Mouse (Mus musculus): ENCODE results near the gene Cerk.
"Not testable (repeated sequence)": the region's sequence is repeated elsewhere in the genome, so short reads cannot be mapped to it uniquely, and the experiment has no call there.

Gene Cerk

DNA sequence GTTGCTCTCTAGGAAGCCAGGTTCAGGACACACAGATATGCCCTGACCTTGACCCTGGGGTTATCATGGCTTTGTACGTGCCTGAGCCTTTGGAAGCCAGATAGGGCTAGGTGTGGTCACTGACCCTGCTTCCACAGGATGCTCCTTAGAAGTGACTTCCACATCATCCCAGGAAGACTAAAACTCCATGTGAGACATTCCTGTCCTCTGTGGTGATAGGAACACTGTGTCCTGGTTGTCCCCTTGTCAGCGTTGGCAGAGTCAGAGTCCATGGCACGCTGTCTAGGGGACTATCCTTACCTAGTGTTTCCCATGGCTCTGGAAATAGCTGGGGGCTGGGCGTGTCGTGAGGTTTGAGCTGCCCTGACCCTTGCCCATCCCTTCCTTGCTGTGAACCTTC lies 69.5 kb downstream of the Cerk start:
- no peak for DNase-seq (ENCODE audit: inconsistent ontology term)

GRCm38 (mm10) chr15:86113342-86113710 lies 72.6 kb downstream of the Cerk start:
- DNase-seq (ENCODE audit: inconsistent ontology term), result peak; percentile 73

DNA sequence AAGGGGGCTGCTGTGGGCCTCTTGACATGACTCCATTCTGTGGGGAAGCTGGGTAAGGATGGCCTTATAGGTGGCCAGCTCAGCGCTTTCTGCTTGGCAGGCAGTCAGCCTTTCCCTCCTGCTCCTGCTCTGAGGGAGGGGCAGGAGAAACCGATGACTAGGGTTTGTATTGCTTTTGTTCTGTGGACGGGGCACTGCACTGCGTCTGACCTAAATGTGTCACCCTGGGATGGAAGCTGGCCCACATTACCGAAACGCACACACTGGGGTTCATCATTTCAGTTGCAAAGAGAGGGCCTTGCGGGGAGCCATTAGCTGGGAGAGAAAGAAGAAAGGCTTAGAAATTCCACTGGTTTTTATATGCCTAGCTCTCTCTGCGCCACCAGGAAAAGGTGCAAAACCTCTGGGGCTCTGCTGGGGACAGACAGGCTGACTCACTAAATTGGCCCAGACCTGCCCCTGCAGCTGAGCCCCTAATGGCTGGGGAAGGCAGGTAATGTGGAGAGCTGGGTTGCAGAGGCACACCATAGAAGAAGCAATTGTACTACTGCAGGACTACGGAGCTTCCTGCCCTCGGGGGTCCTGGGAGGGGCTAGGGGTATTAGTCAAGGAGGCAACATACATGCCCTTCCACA lies 73.1 kb downstream of the Cerk start:
- peak; percentile 90 for DNase-seq (ENCODE audit: inconsistent ontology term)

- peak; percentile 58 for DNase-seq (ENCODE audit: inconsistent ontology term)
These were observed 75.4 kb downstream of the Cerk start for GRCm38 (mm10) chr15:86110361-86111103.

GRCm38 (mm10) chr15:86109650-86110211 lies 76.2 kb downstream of the Cerk start:
- no peak for DNase-seq (ENCODE audit: inconsistent ontology term)

DNA sequence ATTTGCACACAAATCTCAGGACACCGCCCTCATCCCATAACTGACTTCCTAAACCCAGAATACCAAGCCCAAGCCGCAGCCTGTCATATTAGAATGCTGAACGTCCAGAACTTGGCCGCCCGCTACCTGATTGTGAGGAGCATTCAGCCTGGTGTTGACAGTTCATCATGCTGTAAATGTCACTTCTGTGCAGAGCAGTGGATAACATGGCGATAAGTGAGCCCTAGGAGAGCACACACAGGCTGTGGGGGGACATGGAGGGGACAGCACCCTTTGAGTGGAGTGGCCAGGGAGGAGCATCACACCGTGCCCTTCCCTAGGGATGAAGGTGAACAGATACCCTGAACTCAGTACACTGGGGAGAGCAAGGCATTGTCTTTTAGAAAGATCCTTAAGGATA lies 76.7 kb downstream of the Cerk start:
- no peak for DNase-seq (ENCODE audit: inconsistent ontology term)

GRCm38 (mm10) chr15:86107831-86108471 lies 78.0 kb downstream of the Cerk start:
- DNase-seq (ENCODE audit: inconsistent ontology term), result no peak

DNA sequence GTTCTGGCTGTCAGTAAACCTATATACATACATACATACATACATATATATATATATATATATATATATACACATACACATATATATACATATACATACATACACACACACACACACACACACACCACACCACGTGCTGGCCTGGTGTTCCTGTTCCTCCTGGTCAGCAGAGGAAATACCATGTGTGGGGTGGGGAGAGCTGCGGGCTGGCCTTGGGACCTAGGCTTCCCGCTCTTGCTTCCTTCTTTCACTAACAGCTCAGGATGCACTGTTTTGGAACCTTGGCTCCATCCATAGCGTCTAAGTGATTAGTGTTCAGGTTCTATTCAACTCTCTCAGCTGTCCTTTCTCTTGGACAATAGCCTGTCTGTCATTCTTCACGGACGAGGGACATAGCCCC lies 80.2 kb downstream of the Cerk start:
- DNase-seq (ENCODE audit: inconsistent ontology term), result no peak

- DNase-seq (ENCODE audit: inconsistent ontology term), result no peak
These were observed 80.6 kb downstream of the Cerk start for GRCm38 (mm10) chr15:86105345-86105697.

DNA sequence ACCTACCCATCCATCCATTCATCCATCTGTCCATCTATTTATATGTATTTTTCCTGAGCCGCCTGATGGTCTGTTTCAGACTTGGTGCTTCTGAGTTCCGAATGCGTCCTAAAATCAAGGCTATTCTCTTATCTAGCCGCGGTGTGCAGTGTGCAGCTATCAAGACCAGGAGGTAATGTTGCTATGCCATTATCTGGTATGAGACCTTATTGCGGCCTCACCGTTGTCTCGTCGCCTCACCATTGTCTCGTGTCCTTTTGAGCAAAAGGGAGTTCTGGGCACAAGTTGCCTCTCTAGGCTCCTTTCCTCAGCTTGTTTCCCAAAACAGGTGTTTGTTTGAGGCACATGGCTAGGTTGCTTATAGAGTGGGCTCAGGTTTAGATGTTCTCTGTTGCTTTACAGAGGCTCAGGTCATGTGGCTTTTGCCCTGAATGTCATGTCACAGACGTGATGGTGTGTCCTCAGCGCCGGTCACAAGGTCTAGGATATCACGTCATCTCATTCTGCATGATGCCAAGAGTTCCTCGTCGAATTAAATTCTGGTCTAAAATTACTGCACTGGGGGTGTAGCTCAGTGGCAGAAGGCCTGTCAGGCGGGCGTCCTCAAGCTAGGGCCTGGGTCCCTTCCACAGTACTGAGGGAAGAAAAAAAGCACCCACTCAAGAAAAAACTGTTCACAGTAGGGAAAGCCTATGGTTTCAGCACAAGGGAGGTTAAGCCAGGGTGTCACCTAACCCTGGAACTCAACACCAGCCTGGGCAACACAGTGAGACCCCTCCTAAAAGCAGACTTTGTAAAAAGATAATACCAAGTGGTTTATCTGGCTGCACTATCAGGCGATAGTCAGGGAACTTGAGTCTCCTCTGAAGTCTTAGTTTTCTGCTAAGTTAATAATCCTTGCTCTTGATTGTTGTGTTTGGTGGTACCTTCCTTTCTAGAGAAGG lies 81.3 kb downstream of the Cerk start:
- no peak for DNase-seq (ENCODE audit: inconsistent ontology term)

DNA sequence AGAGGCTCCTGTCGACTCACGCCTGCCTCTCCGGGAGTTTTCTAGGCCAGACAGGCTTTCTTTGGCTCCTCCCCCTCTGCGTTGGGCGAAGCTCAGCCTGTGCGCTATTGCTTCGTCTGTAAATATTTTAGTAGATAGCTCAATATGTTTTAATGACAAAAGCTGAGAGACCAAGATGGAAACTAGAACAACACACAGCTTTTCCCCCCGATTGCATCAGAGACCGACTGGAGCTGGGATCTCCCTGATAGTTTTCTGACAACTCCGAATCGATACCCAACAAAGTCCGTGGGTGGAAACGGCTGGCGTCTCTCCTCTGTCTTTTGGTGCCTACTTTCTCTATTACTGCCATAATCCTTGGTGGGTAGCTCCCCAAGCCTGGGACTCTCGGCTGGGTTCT lies 83.6 kb downstream of the Cerk start:
- no peak for DNase-seq (ENCODE audit: inconsistent ontology term)

- DNase-seq (ENCODE audit: inconsistent ontology term), result no peak
These were observed 84.4 kb downstream of the Cerk start for GRCm38 (mm10) chr15:86101585-86101984.

DNA sequence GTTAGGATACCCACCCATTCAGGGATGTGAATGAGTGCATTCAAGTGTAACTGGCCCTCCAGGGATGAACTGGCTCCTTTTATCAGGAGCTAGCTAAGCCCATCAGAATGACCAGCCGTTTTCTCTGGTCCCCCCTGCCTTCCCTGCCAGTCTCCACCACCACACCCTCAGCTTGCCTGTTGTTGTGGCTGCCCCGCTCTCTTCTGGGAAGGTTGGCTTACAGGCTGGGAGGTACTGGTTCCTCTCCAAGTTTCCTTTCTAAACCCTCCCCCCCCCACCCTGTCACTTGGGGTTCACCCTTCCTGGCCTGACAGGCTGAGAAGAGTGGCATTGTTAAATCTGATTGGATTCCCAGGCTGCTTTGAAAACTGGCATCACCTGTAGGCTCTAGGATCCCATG lies 88.1 kb downstream of the Cerk start:
- DNase-seq (ENCODE audit: inconsistent ontology term), result no peak

DNA sequence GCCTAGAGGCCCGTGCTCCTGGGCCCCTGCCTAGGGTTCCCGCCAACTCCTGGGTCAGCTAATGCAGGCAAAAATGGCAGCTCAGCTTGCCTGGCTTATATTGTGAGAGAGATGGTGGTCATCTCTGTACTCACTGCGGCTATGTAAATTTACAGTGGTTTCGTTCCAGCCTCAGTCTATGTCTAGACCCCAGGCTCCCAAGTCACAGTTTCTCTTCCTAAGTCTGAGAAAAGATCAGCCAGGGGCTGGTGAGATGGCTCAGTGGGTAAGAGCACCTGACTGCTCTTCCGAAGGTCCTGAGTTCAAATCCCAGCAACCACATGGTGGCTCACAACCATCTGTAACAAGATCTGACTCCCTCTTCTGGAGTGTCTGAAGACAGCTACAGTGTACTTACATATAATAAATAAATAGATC lies 89.3 kb downstream of the Cerk start:
- not testable (repeated sequence) for DNase-seq (ENCODE audit: inconsistent ontology term)

- DNase-seq (ENCODE audit: inconsistent ontology term), result no peak
These were observed 90.0 kb downstream of the Cerk start for GRCm38 (mm10) chr15:86095722-86096603.

GRCm38 (mm10) chr15:86094324-86095121 lies 91.4 kb downstream of the Cerk start:
- no peak for DNase-seq (ENCODE audit: inconsistent ontology term)

GRCm38 (mm10) chr15:86093236-86093635 lies 92.7 kb downstream of the Cerk start:
- no peak for DNase-seq (ENCODE audit: inconsistent ontology term)

- DNase-seq (ENCODE audit: inconsistent ontology term), result no peak
These were observed 93.8 kb downstream of the Cerk start for GRCm38 (mm10) chr15:86091998-86092670.
